Mouse (Mus musculus) urinary bladder, postnatal 0 days (tissue): ENCODE measurements around the gene Myo1c. TPM values are rescaled to one million over a fixed set of nuclear protein-coding genes. Genes with fewer than 3 reads are reported as not detected.

Source experiments
- polyA plus RNA-seq: library from polyadenylated mRNA; unstranded; fragments of >200 nt; fragmentation: Nextera tagmentation; extraction: Ambion mirVana; gene quantifications from 2 replicates; pipeline ENCODE4 v1.2.1, GENCODE M21; 2015

The Myo1c gene
- polyA plus RNA-seq, result 108 and 141 TPM in 2 replicates

GRCm38 (mm10) chr11:75650311-75650710, at the start of gene Myo1c:
Gene Myo1c, plus strand, starts transcription at chr11:75650504.

DNA sequence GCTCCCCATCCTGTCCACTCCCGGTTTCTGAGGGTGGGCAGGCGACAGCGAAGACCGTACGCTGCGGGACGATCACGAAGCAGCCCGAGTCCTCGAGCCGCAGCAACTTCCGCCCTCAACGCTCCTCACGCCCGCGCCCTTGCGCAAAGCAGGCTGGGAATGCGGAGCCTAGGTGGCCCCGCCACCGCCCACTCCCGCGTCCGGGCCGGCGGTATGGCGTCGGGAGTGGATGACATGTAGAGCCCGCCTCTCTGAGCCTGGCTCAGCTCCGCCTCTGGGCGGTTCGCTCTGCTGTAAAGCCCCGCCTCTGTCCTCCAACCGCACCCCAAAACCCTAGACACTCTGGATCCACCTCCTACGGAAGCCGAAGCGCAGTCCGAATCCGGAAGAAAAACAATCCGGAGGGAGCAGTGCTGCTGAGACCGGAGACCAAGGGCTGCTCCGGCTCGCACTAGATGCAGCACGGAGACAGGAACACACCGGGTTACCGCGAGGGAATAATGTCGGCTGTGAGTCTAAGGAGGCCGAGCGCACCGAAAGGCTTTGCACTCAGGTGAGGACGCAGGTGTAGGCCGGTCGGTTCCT, 19.6 kb upstream of the Myo1c start, which contains the start of gene Inpp5k:
Inpp5k (plus strand) TSS at position 344 of the 585 bp plus-strand sequence.

DNA sequence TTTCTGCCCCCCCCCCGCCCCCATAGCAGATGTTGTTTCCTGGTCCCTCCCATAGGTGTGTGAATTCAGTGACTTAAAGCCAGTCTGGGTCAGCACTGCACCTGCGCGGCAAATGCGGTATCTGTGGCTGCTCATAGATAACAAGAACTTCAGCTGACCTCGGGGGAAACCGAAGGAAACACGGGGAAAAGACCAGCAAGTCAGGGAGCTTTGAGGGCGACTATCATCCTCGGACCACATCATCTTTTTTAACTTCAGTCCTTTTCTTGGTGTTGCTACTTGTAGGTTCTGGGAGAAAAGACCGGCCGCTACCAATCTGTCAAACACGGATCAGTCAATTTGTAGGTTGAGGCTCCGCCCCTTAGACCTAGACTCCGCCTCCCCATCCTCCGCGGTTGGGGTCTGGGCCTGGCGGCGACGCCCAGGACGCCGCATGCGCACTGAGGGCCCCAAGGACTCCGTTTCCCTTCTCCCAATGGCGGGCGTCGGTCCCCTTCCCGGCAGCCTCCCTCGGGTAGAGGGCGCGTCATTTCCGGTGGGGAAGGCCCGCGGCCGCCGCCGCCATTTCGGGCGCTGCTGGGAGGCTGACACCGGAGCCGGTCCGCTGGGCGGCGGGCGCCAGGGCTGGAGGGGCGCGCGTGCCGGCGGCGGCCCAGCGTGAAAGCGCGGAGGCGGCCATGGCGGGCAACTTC, 28.6 kb downstream of the Myo1c start, which contains the start of gene Crk:
Crk (plus strand) TSS at position 513 of the 692 bp plus-strand sequence.

Other genes starting within 250 kb of the Myo1c start
- 168 and 180 TPM in 2 replicates for gene Serpinf1, start 227.8 kb upstream of the Myo1c start, polyA plus RNA-seq
- gene Serpinf2, start 210.9 kb upstream of the Myo1c start, polyA plus RNA-seq, result 0.21 and 0.57 TPM in 2 replicates
- gene Wdr81, start 195.8 kb upstream of the Myo1c start, polyA plus RNA-seq, result 3.1 and 3.6 TPM in 2 replicates
- 20.0 and 24.6 TPM in 2 replicates for gene Tlcd2, start 188.8 kb upstream of the Myo1c start, polyA plus RNA-seq
- gene Prpf8, start 163.7 kb upstream of the Myo1c start, polyA plus RNA-seq, result 18.4 and 19.3 TPM in 2 replicates
- 3.8 and 4.4 TPM in 2 replicates for gene Rilp, start 140.4 kb upstream of the Myo1c start, polyA plus RNA-seq
- gene Scarf1, start 137.0 kb upstream of the Myo1c start, polyA plus RNA-seq, result 2.7 and 3.2 TPM in 2 replicates
- 3.7 and 4.3 TPM in 2 replicates for gene Slc43a2, start 118.8 kb upstream of the Myo1c start, polyA plus RNA-seq
- 110 and 112 TPM in 2 replicates for gene Pitpna, start 62.4 kb upstream of the Myo1c start, polyA plus RNA-seq
- gene Inpp5k, start 19.5 kb upstream of the Myo1c start, polyA plus RNA-seq, result 18.8 and 22.6 TPM in 2 replicates
- gene Crk, start 28.8 kb downstream of the Myo1c start, polyA plus RNA-seq, result 86.8 and 101 TPM in 2 replicates
- 414 and 511 TPM in 2 replicates for gene Ywhae, start 82.4 kb downstream of the Myo1c start, polyA plus RNA-seq
- 0.06 and 0.07 TPM in 2 replicates for gene Doc2b, start 145.5 kb downstream of the Myo1c start, polyA plus RNA-seq